Mouse (Mus musculus) megakaryocyte, adult 5-6 weeks (primary cell): Measurements from ENCODE around the gene Aunip. TPM values are rescaled to one million over a fixed set of nuclear protein-coding genes. Genes with fewer than 3 reads are reported as not detected.
"Not testable (repeated sequence)": the region's sequence is repeated elsewhere in the genome, so short reads cannot be mapped to it uniquely, and the experiment has no call there.

Source experiments
- ATAC-seq: 2 replicates; pipeline ENCODE4 v1.8.0; 2016; ENCODE audit warnings: mild to moderate bottlenecking, inconsistent platforms; ENCODE audit not compliant: poor library complexity, severe bottlenecking
- total RNA-seq, 2 experiments: library from RNA; stranded (forward) in 1 of 2; stranded (reverse) in 1 of 2; fragments of 153-499, 151-499 nt in 1 of 2; fragments of 221-1000, 200-1000 nt in 1 of 2; gene quantifications; 2 replicates each; pipeline versions ENCODE4 v1.2.3 to v1.2.4; 2015 to 2017

Gene Aunip
- total RNA-seq, 2 experiments from 2014 or later, result 3.7 to 12.6 TPM

DNA sequence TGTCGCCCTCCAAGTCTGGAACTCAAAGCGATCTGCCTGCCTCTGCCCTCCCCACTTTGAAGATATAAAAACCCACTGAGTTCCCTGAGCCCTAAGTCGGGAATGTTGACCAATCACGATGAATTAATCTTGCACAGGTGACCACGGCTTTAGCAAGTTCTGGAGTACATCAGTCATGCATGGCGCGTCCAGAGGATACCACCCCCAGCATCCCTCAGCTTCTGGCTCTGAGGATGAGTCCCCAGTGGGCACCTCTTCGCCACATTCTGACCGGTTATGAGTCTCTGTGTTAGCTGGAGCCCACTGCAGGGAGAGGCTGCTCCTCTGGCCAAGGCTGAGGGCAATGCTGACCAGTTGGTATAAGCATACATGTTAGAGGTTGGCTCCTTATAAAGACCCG is 26.6 kb upstream of the Aunip start:
- ATAC-seq, result no peak

DNA sequence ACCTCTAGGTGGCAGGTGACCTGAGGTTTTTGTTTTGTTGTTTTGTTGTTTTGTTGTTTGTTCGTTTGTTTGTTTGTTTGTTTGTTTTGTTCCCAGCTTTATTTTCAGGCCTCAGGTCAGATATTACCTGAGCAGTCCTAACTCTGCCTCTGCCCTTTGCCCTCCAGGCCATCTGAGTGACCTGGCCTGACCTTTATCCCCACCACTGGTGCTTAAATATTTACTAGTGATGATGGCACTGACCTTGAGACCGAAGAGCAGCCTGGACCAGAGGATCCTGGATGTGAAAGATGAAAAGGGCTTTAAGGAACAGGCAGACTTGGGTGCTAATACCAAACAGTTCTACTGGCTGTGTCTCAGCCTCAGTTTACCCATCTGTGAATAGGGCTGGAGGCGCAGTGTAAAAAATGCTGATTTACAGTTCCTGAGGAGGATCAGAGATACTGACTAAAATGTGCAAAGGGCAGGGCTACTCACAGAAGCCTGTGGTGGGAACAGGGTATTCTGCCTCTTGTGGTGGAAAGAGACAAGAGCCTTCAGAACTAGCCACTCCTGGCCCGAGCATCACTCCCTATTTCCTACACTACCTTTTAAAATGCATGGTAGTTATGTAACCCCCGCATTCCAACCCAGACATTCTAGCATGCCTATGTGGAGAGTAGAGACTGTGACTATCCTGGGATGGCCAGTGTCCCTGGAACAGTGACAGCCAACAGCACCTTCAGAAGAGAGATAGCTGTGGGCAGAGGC is 25.5 kb upstream of the Aunip start:
- ATAC-seq, result no peak

DNA sequence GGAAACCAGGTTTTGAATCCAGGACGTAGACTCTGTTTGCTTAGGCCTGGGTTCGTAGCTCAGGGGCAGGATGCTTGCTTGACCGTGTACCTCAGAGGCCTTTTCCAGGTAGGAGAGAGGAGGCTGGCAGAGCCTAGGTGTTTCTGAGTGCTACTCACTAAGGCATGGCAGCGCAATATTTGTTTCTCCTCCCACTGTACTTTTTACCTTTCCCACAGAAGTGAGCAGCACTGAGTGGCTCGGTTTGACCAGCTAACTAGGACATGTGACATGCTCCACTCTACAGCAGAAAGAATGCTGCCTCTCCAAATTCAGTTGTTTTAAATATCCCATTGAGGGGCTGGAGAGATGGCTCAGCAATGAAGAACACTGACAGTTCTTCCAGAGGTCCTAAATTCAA is 22.6 kb upstream of the Aunip start:
- no peak for ATAC-seq

DNA sequence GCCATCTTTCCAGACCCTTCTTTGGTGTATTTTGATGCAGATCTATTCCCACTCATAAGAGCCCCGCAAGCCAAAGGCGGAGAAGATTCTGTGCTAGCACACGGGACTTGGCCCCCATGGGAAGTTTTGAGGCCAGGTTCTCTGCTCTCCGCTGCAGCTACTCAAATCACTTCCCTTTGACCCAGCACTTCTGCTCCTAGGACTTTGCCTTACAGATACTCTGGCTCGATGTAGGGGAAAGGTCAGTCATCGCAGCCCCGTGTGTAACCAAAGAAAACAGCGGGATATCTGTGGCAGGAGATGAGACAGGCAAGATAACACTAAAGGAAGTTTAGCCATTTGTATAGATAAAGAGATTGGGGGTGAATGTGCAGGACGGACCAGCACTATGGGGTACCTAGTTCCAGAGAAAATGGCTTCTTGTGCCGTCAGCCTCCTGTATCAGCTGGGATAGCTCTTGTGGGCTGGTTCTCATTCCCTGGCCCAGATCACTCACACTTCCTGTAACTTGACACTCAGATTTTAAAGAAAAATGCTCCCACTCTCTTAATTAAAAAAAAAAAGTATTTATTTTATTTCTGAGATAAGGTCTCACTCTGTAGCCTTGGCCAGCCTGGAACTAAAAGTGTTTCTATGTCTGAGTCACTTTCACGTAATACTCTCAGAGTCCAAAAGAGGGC is 20.7 kb upstream of the Aunip start:
- no peak for ATAC-seq

DNA sequence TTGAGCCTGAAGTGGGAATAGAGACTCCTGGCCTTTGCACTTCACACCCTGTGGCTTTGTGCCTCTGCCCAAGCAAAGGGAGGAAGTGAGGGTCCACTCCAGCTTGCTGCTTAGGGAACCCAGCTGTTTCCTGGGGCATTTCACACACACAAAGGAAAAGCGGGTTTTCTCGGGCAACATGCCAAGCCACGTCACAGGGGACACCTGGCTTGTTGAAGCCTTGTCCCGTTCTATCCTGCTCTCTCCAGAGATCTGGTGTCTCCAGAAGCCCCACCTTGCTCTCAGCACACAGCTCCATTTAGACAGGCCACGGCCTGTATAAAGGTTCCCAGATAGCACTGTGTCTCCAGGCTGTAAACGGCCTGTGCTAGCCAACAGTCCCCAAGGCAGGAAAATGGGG is 19.1 kb upstream of the Aunip start:
- no peak for ATAC-seq

DNA sequence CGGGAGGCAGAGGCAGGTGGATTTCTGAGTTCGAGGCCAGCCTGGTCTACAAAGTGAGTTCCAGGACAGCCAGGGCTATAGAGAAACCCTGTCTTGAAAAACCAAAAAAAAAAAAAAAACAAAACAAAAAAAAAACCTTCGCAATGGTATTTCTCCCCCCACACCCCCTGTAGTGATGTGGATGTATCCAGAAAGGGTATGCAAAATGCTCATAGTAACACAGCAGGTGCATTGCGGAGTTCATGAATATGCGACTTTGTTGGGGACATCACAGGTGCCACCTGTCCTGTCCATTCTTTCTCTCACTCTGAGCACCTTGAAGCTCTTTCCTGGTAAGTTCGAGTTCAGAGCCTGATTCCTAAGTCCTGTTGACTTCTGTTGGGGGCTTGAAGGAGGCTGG is 16.6 kb upstream of the Aunip start:
- not testable (repeated sequence) for ATAC-seq

DNA sequence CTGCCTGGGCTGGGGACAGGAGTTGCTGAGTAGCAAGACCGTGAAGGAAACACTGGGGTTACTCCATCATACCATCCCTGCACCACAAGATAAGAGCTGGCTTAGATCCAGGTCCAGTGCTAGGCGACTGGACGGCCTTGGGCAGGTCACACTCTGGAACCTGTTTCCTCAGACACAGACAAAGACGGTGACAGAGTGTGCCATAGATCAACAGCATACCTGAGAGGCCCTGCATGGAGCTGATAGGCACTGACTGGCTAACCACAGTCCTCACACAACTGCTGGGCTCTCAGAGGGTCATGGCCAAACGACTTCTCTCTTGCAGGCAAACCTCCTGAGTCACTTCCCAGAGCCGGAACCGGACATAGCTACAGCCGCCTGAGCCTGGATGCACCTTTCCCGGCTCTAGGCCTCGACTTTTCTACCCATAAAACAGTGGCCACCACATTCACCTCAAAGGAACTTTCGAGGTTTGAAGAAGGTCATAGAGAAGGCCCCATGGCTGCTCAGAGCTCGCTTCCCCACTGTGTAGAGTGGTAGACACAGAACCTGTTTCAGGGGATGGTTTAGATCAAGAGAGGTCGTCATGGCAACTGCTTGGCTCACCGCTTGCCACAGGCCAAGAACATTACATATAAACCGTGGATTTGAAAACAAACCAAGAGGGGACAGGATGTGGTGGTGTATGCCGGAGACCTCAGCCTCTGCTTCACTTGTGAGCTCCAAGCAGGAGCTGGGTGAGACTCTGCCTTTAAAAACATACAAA is 15.8 kb upstream of the Aunip start:
- peak; percentile 34 for ATAC-seq

DNA sequence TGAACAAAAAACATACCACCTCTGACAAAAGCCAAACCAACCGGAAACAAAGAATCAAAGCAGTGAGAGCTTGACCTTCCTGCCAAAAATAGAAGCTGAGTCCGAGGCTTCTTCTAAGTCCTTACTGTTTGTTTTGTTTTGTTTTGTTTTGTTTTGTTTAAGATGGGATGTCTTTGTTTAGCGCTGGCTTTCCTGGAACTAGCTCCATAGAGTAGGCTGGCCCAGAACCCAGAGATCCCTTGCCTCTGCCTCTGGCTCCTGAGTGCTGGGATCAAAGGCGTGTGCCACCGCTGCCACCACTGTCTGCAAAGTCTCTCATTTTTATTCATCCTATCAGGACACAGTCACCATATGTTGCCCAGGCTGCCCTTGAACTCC is 15.3 kb upstream of the Aunip start:
- no peak for ATAC-seq

DNA sequence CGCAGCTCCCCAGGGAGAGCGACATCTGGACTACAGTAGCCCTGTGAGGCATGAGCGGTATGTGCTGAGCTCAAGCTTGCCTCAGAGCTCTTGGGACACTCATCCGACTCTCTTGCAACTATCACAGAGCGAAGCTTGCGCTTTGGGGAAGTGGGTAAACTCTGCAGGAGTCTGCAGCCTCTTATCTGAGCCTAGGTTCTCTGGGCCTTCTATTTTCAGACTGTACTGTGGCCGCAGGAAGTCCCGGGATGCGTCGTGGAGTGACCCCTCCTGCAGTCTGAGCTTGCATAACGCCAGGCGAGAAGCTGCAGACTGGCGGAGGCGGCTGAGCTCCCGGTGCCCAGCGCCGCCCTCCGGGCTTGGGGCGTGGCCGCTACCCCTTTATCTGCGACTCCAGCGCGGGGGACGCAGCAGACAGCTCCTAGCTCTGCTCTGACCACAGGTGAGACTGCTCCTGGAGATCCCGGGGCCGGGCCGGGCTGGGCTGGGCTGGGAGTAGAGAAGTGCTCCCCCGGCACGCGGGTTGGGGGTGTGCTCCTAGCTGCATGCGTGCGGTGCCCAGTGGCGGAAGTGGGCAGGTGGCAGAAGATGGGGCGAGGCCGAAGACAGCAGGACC is 14.1 kb upstream of the Aunip start, which contains the start of gene Paqr7:
Paqr7 (plus strand) TSS at position 103 of the 616 bp plus-strand sequence.
- ATAC-seq, result peak; percentile 76

DNA sequence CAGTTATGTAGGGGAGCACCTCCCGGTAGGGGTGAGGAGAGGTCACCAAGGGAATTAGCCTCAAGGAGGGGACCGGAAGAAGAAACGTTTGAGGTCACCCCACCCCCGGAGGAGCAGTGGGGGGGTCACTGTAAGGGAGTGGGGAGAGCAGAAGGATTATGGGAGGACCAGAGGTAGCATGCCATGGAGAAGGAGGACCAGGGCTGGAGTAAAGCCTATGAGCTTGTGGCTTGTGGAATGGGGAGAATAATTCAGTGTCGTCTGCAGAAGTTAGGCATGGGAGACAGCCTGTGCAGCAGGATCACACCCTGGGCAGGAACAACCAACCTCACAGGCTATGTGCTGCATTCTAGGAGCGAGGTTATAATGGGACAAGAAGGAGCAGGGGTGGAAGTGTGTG is 13.6 kb upstream of the Aunip start:
- no peak for ATAC-seq

DNA sequence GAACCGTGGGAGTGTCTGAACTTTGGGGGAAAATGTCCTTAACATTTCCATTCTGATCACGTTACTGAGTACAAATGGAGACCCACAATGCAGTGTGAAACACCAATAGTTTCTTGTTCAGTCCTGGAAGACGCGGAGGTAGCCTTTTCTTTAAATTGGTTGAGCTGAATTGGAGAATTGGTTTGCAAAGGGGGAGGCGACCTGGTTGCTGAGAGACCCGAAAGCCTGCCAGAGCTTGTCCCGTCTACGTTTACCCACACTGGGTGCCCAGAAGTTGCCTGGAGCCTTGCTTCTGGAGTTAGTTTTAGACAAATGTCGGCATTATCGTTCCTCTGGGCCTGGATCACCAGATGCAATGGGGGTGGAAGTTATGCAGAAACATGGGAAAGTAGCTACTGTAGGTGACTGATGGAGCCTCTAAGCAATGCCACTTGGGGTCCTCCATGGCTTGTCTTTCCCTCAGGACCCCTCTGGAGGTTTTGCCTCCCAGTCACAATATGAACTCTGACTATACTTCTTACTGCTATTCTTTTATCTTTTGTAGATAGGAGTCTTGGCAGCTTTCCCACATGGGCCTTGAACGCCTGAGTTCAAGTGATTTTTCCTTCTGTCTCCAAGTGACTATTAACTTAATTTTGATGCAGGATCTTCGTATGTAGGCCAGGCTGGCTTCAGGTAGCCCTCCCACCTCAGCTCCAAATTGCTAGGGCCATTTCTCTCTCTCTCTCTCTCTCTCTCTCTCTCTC is 12.6 kb upstream of the Aunip start:
- ATAC-seq, result no peak

DNA sequence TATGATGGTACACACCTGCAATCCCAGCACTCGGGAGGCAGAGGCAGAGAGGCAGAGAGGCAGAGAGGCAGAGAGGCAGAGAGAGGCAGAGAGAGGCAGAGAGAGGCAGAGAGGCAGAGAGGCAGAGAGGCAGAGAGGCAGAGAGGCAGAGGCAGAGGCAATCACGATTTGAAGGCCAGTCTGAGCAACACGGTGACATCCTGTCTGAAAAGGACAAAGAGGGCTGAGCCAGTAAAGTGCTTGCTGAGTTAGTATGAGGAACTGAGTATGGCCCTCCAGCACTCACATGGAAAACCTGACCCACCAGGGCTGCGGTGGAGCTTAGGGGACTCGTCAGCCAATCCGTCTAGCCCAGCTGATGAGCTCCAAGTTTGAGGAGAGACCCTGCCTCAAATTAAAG is 11.8 kb upstream of the Aunip start:
- ATAC-seq, result not testable (repeated sequence)

DNA sequence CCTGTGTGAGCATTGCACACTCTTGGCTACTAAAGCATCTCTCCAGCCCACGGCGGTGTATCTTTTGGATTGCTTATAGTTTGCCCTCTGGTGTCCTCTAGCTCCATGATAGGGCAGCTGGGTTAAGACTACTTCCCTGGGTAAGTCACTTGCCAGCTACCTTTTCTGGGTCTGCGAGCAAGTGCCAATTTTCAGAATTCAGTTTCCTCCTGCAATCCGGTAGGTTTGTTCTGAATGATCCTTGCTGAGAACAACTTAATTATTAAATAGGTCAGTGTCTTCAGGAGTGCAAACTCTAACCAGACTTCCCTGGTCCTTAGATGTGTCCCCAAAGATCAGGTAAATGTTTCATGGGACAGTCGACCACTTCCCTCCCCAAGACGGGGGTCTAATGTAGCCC is 9.7 kb upstream of the Aunip start:
- ATAC-seq, result no peak

DNA sequence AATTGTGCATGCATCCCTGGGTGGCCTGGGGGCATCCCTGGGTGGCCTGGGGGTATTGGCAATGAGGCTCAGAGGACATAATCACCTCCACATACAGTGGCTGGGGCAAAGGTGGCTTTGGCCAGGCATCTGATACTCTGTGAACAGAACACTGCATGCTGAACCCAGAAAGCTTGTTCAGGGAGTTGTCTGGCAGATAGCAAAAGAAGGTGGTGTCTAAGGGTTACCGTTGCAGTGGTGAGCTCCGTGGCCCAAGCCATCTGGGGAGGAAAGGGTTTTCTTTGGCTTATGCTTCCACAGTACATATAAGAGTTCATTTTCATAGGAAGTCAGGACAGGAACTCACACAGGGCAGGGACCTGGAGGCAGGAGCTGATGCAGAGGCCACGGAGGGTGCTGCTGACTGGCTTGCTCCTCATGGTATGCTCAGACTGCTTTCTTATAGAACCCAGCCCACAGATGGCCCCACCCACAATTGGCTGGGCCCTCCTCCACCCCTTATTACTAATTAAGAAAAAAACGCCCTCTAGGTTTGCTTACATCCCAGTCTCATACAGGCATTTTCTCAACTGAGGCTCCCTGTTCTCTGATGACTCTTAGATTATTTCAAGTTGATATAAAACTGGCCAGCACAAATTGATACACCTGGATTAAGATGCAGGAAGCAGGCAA is 7.0 kb upstream of the Aunip start:
- ATAC-seq, result no peak

DNA sequence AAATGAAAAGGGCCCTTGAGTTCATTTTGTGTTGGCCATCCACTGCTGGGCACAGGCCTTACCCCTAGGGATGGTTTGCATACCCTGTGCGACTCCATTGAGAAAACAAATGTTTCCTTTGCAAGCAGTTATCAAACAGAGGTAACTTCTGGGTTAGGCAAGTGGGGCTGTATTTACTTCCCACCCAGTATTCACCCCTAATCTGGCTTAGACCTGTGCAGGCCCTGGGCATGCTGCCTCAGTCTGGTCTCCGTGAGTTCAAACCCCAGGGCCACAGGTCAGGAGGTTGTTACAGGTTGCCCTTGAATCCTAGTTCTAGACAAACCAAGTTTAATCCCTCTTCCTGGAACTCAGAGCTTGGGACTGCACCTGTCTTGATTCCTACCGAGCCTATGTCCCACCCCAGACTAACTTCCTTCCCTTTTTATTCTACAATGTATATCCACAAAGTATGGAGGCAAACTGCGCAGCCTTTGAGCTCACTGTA is 5.5 kb upstream of the Aunip start:
- ATAC-seq, result no peak

DNA sequence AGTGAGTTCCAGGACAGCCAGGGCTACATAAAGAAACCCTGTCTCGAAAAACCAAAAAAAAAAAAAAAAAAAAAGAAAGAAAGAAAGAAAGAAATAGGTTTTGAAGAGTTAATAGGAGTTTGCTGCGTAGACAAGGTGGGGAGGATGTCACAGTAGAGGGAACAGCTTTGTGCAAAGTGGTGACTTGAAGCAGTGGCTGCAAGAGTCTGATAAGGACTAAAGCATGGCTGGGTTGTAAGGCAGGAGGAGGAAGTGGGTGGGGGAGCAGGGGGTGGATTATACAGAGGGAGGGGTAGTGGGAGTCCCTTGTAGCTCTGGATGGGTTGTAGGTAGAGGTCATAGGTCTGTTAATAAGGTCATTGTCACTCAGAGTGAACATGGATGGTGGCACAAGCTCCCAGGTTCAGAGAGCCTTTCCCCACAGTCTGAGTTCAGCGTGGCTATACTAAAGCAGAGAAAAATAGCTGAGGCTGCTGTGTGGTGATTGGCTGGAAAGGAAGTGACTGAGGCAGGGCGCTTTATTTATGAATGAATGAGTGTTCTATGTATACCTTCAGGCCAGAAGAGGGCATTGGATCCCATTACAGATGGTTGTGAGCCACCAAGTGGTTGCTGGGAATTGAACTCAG is 4.7 kb upstream of the Aunip start:
- peak; percentile 52 for ATAC-seq

DNA sequence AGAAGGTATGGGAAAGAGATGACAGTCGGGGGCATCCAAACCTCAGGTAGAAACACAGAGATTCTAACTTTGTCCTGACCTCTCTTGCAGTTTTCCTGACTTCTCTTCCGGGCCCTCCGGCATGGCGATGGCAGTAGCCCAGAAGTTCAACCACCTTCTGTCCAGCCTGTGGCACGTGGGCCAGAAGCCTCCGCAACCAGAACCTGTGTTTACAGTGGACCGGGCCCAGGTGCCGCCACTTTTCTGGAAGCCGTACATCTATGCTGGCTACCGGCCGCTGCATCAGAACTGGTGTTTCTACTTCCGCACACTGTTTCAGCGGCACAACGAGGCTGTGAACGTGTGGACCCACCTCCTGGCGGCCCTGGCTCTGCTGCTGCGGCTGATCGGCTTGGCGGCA is 4.1 kb upstream of the Aunip start:
- no peak for ATAC-seq

DNA sequence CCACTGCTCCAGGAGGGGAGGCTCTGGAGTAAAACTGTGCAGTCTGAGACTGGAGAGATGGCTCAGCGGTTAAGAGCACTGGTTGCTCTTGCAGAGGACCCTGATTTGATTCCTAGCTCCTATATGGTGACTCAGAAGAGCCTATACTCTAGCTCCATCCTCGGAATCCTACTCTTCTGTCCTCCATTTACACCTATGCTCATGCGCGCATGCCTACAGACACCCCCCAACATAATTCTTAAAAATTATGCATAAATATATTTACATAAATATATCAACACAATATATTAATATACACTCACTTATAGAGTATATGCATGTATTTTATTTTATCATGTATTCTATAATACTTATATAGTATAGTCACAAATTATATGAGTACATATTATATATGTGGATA is 403 bp upstream of the Aunip start:
- no peak for ATAC-seq

DNA sequence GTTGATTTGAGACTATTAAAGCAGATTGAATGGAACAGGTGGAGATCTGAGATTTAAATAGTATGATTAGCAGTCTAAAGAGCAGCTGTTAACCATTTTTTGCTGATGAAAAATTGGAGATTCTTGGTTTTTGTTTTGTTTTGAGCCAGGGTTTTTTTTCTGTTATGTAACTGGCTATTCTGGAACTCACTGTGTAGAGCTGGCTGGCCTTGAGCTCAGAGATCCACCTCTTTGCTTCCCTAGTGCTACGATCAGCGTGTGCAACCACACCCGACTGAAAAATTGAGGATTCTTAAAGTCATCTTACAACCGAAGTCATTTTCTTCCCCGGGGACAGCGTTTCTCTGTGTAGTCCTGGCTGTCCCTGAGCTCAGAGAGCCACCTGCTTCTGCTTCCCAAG is 931 bp downstream of the Aunip start:
- ATAC-seq, result no peak

DNA sequence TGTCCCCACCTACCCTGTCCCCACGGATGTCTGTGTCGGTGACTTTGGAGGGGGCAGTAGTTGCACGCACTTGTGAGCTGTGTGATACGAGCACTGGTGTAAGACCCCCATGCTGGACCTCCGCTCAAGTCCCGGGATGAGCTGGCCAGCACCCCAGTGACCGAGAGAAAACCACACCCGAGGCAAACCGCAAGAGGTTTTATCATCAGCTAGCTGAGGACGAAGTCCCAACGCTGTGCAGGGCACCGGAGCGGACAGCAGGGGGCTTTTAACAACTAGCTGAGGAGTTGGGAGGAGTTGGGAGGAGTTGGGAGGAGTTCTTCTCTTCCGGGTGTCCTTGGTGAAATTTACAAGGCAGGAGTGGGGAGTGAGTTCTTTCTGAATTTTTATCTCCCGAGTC is 2.0 kb downstream of the Aunip start:
- ATAC-seq, result peak; percentile 80
